Mouse (Mus musculus) hindbrain, embryonic 11.5 days (tissue): Measurements from ENCODE around the gene Chrdl1. TPM values are rescaled to one million over a fixed set of nuclear protein-coding genes. Genes with fewer than 3 reads are reported as not detected.

ENCODE experiments used
- ATAC-seq: fragments of 200-750 bp; cut with Nextera tagmentation; 2 replicates; pipeline ENCODE4 v1.8.0; 2017; ENCODE audit warnings: mild to moderate bottlenecking, moderate TSS enrichment, moderate library complexity; ENCODE audit not compliant: low FRiP score
- DNase-seq: peaks from one replicate; pipeline ENCODE4 v3.0.0-alpha.2; 2015; ENCODE audit warnings: low spot score
- H3K27ac ChIP-seq: fragments of 300-500 bp; sonication (generic); 2 replicates; pipeline ENCODE4 v1.5.1; 2014; ENCODE audit warnings: mild to moderate bottlenecking, low read depth, low read length
- H3K27me3 ChIP-seq: fragments of 300-500 bp; sonication (generic); 2 replicates; pipeline ENCODE4 v1.6.1; 2014; ENCODE audit warnings: mild to moderate bottlenecking, low read length, moderate library complexity, mixed read lengths; ENCODE audit not compliant: control insufficient read depth, insufficient read depth
- H3K36me3 ChIP-seq: fragments of 300-500 bp; sonication (generic); 2 replicates; pipeline ENCODE4 v1.6.1; 2014; ENCODE audit warnings: mild to moderate bottlenecking, low read length, moderate library complexity, mixed read lengths; ENCODE audit not compliant: control insufficient read depth, insufficient read depth
- H3K4me1 ChIP-seq: fragments of 300-500 bp; sonication (generic); replicated peaks from 2 replicates; pipeline ENCODE4 v1.6.1; 2014; ENCODE audit warnings: low read length, mixed read lengths; ENCODE audit not compliant: control insufficient read depth, insufficient read depth
- H3K4me2 ChIP-seq: fragments of 300-500 bp; sonication (generic); replicated peaks from 2 replicates; pipeline ENCODE4 v1.6.1; 2014; ENCODE audit warnings: mild to moderate bottlenecking, low read depth, low read length
- H3K4me3 ChIP-seq: fragments of 300-500 bp; sonication (generic); 2 replicates; pipeline ENCODE4 v1.5.1; 2014; ENCODE audit warnings: low read depth, low read length
- H3K9ac ChIP-seq: fragments of 300-500 bp; sonication (generic); 2 replicates; pipeline ENCODE4 v1.6.1; 2014; ENCODE audit warnings: low read depth, low read length
- H3K9me3 ChIP-seq: fragments of 300-500 bp; sonication (generic); 2 replicates; pipeline ENCODE4 v1.6.1; 2016; ENCODE audit warnings: low read length; ENCODE audit not compliant: control insufficient read depth
- WGBS: fragments of 180-500 bp; shearing (Covaris S2); extraction: QIAGEN DNeasy Blood & Tissue Kit; methylation state at CpG from one replicate; pipeline ENCODE4 v1.1.7; 2014; 5-methylcytosine and 5-hydroxymethylcytosine counted together
- polyA plus RNA-seq: library from polyadenylated mRNA; unstranded; fragments of >200 nt; fragmentation: Nextera tagmentation; extraction: Ambion mirVana; gene quantifications from 2 replicates; pipeline ENCODE4 v1.2.1, GENCODE M21; 2014

Chrdl1 gene
- 9.2 and 10.7 TPM in 2 replicates for polyA plus RNA-seq

GRCm38 (mm10) chrX:143393791-143394369 lies at the start of gene Chrdl1:
Gene Chrdl1 (minus strand): TSS chrX:143394262.
- H3K9me3 ChIP-seq: no peaks in the 10 kb centered on the region
- WGBS: 9% methylated on average over 20 of the region's 37 CpGs
- H3K4me1 ChIP-seq: no peaks in the 10 kb centered on the region
- ATAC-seq (peak; percentile 76), DNase-seq (peak; percentile 38)
- peak within 1 kb of the TSS; percentile 58 for H3K4me2 ChIP-seq
- peak within 1 kb of the TSS; percentile 43 for H3K4me3 ChIP-seq
- no peaks in the 10 kb centered on the region for H3K36me3 ChIP-seq
- H3K9ac ChIP-seq: peak within 1 kb of the TSS; percentile 34
- peaks cover 3% of the 10 kb centered on the region; the same call in 1 of the 2 replicates for H3K27me3 ChIP-seq
- no peak within 1 kb of the TSS for H3K27ac ChIP-seq

- Histone ChIP-seq H3K4me2 (no peak overlapping the region), H3K9me3 (no peaks in the 10 kb centered on the region), H3K9ac (no peak overlapping the region), H3K4me3 (no peak overlapping the region), H3K27me3 (no peaks in the 10 kb centered on the region), H3K27ac (no peak overlapping the region), H3K36me3 (no peaks in the 10 kb centered on the region), H3K4me1 (no peaks in the 10 kb centered on the region)
- DNase-seq (no peak), ATAC-seq (no peak)
- 38% methylated on average over 4 of the region's 4 CpGs for WGBS
Observed at GRCm38 (mm10) chrX:143442638-143443037, 48.6 kb upstream of the Chrdl1 start.

DNA sequence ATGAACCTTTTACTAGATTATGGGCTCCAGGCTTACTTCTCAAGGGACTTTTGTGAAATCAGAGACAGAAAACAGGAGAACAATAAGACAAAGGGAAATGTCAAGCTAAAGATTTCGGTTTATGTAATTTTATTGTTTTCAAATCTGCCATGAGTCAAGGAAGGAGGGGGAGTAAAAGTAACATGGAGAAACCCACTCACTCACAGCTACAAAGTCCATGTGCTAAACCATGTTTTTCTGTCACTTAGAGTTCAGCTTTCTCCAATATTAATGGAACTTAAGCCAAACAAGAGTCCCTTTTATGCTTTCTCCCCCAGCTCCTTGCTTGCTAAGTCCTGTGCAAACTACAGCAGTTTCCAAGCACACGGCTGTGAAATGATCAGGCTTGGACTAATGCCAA lies 10.5 kb upstream of the Chrdl1 start:
- Histone ChIP-seq H3K4me2 (no peak overlapping the region), H3K27ac (no peak overlapping the region), H3K9me3 (no peaks in the 10 kb centered on the region), H3K36me3 (no peaks in the 10 kb centered on the region), H3K27me3 (no peaks in the 10 kb centered on the region; the same call in 1 of the 2 replicates), H3K4me1 (no peaks in the 10 kb centered on the region), H3K4me3 (no peak overlapping the region), H3K9ac (no peak overlapping the region)
- ATAC-seq (no peak), DNase-seq (no peak)
- 75% methylated on average over 2 of the region's 2 CpGs for WGBS

- H3K27ac ChIP-seq: no peak overlapping the region
- no peaks in the 10 kb centered on the region for H3K27me3 ChIP-seq
- no peak for ATAC-seq
- no peak overlapping the region for H3K9ac ChIP-seq
- H3K4me3 ChIP-seq: no peak overlapping the region
- H3K9me3 ChIP-seq: no peaks in the 10 kb centered on the region
- no peak for DNase-seq
- H3K4me2 ChIP-seq: no peak overlapping the region
- H3K36me3 ChIP-seq: no peaks in the 10 kb centered on the region
- 63% methylated on average over 4 of the region's 4 CpGs for WGBS
- no peaks in the 10 kb centered on the region for H3K4me1 ChIP-seq
Observed at GRCm38 (mm10) chrX:143366256-143366959, 27.7 kb downstream of the Chrdl1 start.

GRCm38 (mm10) chrX:143347227-143347626 lies 46.8 kb downstream of the Chrdl1 start:
- ATAC-seq (no peak), DNase-seq (no peak)
- WGBS: 28% methylated on average over 5 of the region's 5 CpGs
- Histone ChIP-seq H3K36me3 (no peaks in the 10 kb centered on the region), H3K4me2 (no peak overlapping the region), H3K9me3 (no peaks in the 10 kb centered on the region), H3K9ac (no peak overlapping the region), H3K4me1 (no peaks in the 10 kb centered on the region), H3K27me3 (no peaks in the 10 kb centered on the region; the same call in 1 of the 2 replicates), H3K27ac (no peak overlapping the region), H3K4me3 (no peak overlapping the region)

GRCm38 (mm10) chrX:143346739-143347138 lies 47.3 kb downstream of the Chrdl1 start:
- DNase-seq (no peak), ATAC-seq (peak; percentile 65; the same call in 1 of the 2 replicates)
- H3K4me2 ChIP-seq: no peak overlapping the region
- WGBS: 49% methylated on average over 3 of the region's 3 CpGs
- H3K27me3 ChIP-seq: no peaks in the 10 kb centered on the region; the same call in 1 of the 2 replicates
- H3K36me3 ChIP-seq: no peaks in the 10 kb centered on the region
- no peak overlapping the region for H3K27ac ChIP-seq
- no peaks in the 10 kb centered on the region for H3K9me3 ChIP-seq
- H3K4me3 ChIP-seq: no peak overlapping the region
- H3K4me1 ChIP-seq: no peaks in the 10 kb centered on the region
- H3K9ac ChIP-seq: no peak overlapping the region

DNA sequence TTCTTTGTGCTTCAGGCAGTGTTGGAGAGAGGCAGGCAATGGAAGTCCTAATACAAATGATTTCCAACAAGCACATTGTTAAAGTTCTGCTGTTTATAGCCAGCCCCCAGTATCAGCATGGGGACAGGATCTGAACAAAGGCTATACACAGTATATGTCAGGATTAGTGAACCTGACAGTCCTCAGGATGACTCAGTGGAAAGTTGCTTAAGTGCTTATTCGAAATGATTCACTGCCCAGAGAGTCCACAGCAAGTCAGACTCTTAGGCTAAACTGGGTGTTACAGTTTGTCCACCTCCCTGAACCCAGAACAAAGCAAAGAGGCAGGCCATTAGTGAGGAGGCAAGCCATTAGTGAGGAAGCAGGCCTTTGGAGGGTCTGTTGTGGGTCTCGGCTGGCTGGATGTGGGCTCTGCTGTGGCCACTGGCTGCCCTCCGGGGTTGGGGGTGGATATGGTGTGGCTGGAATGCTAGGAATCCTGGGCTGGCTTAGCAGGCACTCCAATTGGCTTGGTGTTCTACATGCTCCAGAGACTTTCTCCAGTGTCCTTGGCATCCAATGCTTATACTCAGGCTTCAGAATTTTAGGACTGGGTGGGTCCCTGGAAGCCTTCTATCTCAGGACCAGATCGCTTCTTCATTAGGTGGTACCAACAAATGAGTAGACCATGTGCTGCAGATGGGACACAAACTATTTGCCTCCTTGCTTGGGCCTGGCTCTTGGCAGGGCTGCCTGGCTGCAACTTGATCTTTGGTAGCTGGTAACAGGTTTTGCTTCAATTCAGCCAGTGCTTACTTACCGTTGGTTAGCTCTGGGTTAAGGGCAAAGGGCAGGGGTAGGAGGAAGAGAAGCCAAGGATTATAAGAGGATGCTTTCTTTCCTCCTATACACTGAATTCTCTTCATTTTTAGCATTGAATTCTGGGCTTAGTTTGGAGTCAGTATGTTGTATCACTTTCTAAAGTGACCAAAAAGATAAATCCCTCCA lies 49.3 kb downstream of the Chrdl1 start:
- Histone ChIP-seq H3K4me2 (no peak overlapping the region), H3K4me3 (no peak overlapping the region), H3K9me3 (no peaks in the 10 kb centered on the region), H3K9ac (no peak overlapping the region), H3K27me3 (no peaks in the 10 kb centered on the region; the same call in 1 of the 2 replicates), H3K36me3 (no peaks in the 10 kb centered on the region), H3K4me1 (no peaks in the 10 kb centered on the region), H3K27ac (no peak overlapping the region)
- ATAC-seq (no peak), DNase-seq (no peak)
- 67% methylated on average over 5 of the region's 5 CpGs for WGBS

- 41% methylated on average over 4 of the region's 4 CpGs for WGBS
- Histone ChIP-seq H3K27ac (no peak overlapping the region), H3K9ac (no peak overlapping the region), H3K27me3 (no peaks in the 10 kb centered on the region; the same call in 1 of the 2 replicates), H3K36me3 (no peaks in the 10 kb centered on the region), H3K9me3 (no peaks in the 10 kb centered on the region), H3K4me1 (no peaks in the 10 kb centered on the region), H3K4me3 (no peak overlapping the region), H3K4me2 (no peak overlapping the region)
- ATAC-seq (no peak), DNase-seq (no peak)
Observed at GRCm38 (mm10) chrX:143338156-143338555, 55.9 kb downstream of the Chrdl1 start.
